Mouse (Mus musculus): ENCODE data around the gene Ccdc51. TPM values are rescaled to one million over a fixed set of nuclear protein-coding genes. Genes with fewer than 3 reads are reported as not detected.

The Ccdc51 gene
- polyA plus RNA-seq, 1 experiment: 6.4 TPM

- Histone ChIP-seq H3K4me1 (ENCODE audit: control insufficient read depth, insufficient read depth, low read length) (peaks cover 8% of the 10 kb centered on the region), H3K4me3 (ENCODE audit: insufficient read depth, low read length) (no peak overlapping the region), H3K27ac (ENCODE audit: insufficient read depth, low read depth, low read length) (no peak overlapping the region)
- TF ChIP-seq POLR2A (IDR thresholded peaks at IDR 0.05; ENCODE audit: borderline replicate concordance, low read depth, low read length) (no peak), CTCF (IDR thresholded peaks at IDR 0.05; ENCODE audit: low read depth, low read length) (no peak)
Measured at GRCm38 (mm10) chr9:109049996-109050673, 32.2 kb upstream of the Ccdc51 start.

- TF ChIP-seq POLR2A (IDR thresholded peaks at IDR 0.05; ENCODE audit: borderline replicate concordance, low read depth, low read length) (no peak), CTCF (IDR thresholded peaks at IDR 0.05; ENCODE audit: low read depth, low read length) (no peak)
- Histone ChIP-seq H3K27ac (ENCODE audit: insufficient read depth, low read depth, low read length) (no peak overlapping the region), H3K4me3 (ENCODE audit: insufficient read depth, low read length) (no peak overlapping the region), H3K4me1 (ENCODE audit: control insufficient read depth, insufficient read depth, low read length) (peaks cover 13% of the 10 kb centered on the region)
Measured at GRCm38 (mm10) chr9:109050674-109050997, 31.7 kb upstream of the Ccdc51 start.

GRCm38 (mm10) chr9:109051011-109051501 is 31.2 kb upstream of the Ccdc51 start:
- Histone ChIP-seq H3K4me3 (ENCODE audit: insufficient read depth, low read length) (no peak overlapping the region), H3K27ac (ENCODE audit: insufficient read depth, low read depth, low read length) (no peak overlapping the region), H3K4me1 (ENCODE audit: control insufficient read depth, insufficient read depth, low read length) (peaks cover 17% of the 10 kb centered on the region)
- TF ChIP-seq POLR2A (IDR thresholded peaks at IDR 0.05; ENCODE audit: borderline replicate concordance, low read depth, low read length) (no peak), CTCF (IDR thresholded peaks at IDR 0.05; ENCODE audit: low read depth, low read length) (no peak)

GRCm38 (mm10) chr9:109051651-109052489 is 30.4 kb upstream of the Ccdc51 start:
- no peak overlapping the region for H3K27ac ChIP-seq (ENCODE audit: insufficient read depth, low read depth, low read length)
- H3K4me1 ChIP-seq (ENCODE audit: control insufficient read depth, insufficient read depth, low read length): peaks cover 25% of the 10 kb centered on the region
- TF ChIP-seq CTCF (IDR thresholded peaks at IDR 0.05; ENCODE audit: low read depth, low read length) (no peak), POLR2A (IDR thresholded peaks at IDR 0.05; ENCODE audit: borderline replicate concordance, low read depth, low read length) (no peak)
- no peak overlapping the region for H3K4me3 ChIP-seq (ENCODE audit: insufficient read depth, low read length)

- H3K4me1 ChIP-seq (ENCODE audit: control insufficient read depth, insufficient read depth, low read length): peaks cover 30% of the 10 kb centered on the region
- H3K27ac ChIP-seq (ENCODE audit: insufficient read depth, low read depth, low read length): no peak overlapping the region
- H3K4me3 ChIP-seq (ENCODE audit: insufficient read depth, low read length): no peak overlapping the region
Measured at GRCm38 (mm10) chr9:109052490-109053260, 29.6 kb upstream of the Ccdc51 start.

GRCm38 (mm10) chr9:109053366-109053765 is 28.9 kb upstream of the Ccdc51 start:
- no peak overlapping the region for H3K4me3 ChIP-seq (ENCODE audit: insufficient read depth, low read length)
- peaks cover 36% of the 10 kb centered on the region for H3K4me1 ChIP-seq (ENCODE audit: control insufficient read depth, insufficient read depth, low read length)
- TF ChIP-seq CTCF (IDR thresholded peaks at IDR 0.05; ENCODE audit: low read depth, low read length): no peak
- TF ChIP-seq POLR2A (IDR thresholded peaks at IDR 0.05; ENCODE audit: borderline replicate concordance, low read depth, low read length): no peak
- H3K27ac ChIP-seq (ENCODE audit: insufficient read depth, low read depth, low read length): no peak overlapping the region

More at GRCm38 (mm10) chr9:109052490-109053260, 29.6 kb upstream of the Ccdc51 start:
- TF ChIP-seq POLR2A (IDR thresholded peaks at IDR 0.05; ENCODE audit: borderline replicate concordance, low read depth, low read length) (no peak), CTCF (IDR thresholded peaks at IDR 0.05; ENCODE audit: low read depth, low read length) (no peak)

GRCm38 (mm10) chr9:109053851-109054250 is 28.4 kb upstream of the Ccdc51 start:
- H3K4me1 ChIP-seq (ENCODE audit: control insufficient read depth, insufficient read depth, low read length): peaks cover 37% of the 10 kb centered on the region
- TF ChIP-seq POLR2A (IDR thresholded peaks at IDR 0.05; ENCODE audit: borderline replicate concordance, low read depth, low read length) (no peak), CTCF (IDR thresholded peaks at IDR 0.05; ENCODE audit: low read depth, low read length) (no peak)
- H3K4me3 ChIP-seq (ENCODE audit: insufficient read depth, low read length): no peak overlapping the region
- H3K27ac ChIP-seq (ENCODE audit: insufficient read depth, low read depth, low read length): peak overlapping the region; percentile 71; the same call in 1 of the 2 replicates

- Histone ChIP-seq H3K4me1 (ENCODE audit: control insufficient read depth, insufficient read depth, low read length) (peaks cover 37% of the 10 kb centered on the region), H3K27ac (ENCODE audit: insufficient read depth, low read depth, low read length) (peak overlapping the region; percentile 90)
- no peak for TF ChIP-seq POLR2A (IDR thresholded peaks at IDR 0.05; ENCODE audit: borderline replicate concordance, low read depth, low read length)
- no peak for TF ChIP-seq CTCF (IDR thresholded peaks at IDR 0.05; ENCODE audit: low read depth, low read length)
Measured at GRCm38 (mm10) chr9:109054712-109055111, 27.6 kb upstream of the Ccdc51 start.

GRCm38 (mm10) chr9:109055271-109056030 is 26.8 kb upstream of the Ccdc51 start:
- TF ChIP-seq CTCF (IDR thresholded peaks at IDR 0.05; ENCODE audit: low read depth, low read length) (no peak), POLR2A (IDR thresholded peaks at IDR 0.05; ENCODE audit: borderline replicate concordance, low read depth, low read length) (no peak)
- Histone ChIP-seq H3K27ac (ENCODE audit: insufficient read depth, low read depth, low read length) (peak overlapping the region; percentile 90), H3K4me1 (ENCODE audit: control insufficient read depth, insufficient read depth, low read length) (peaks cover 37% of the 10 kb centered on the region), H3K4me3 (ENCODE audit: insufficient read depth, low read length) (peak overlapping the region; percentile 50)

More at GRCm38 (mm10) chr9:109054712-109055111, 27.6 kb upstream of the Ccdc51 start:
- peak overlapping the region; percentile 50 for H3K4me3 ChIP-seq (ENCODE audit: insufficient read depth, low read length)

All from bone marrow macrophage, adult 2 months (primary cell).